Mouse (Mus musculus): ENCODE measurements around the gene Gm26920. TPM values are rescaled to one million over a fixed set of nuclear protein-coding genes. Genes with fewer than 3 reads are reported as not detected.

Gene Gm26920
- polyA plus RNA-seq, 1 experiment from 2014 or later = 2.5 TPM

- 0 out of 2 replicates have a peak, but pooled peaks cover 3% of the 10 kb centered on the region for H3K36me3 ChIP-seq (ENCODE audit: control insufficient read depth, insufficient read depth)
- H3K4me1 ChIP-seq (replicated peaks; ENCODE audit: control insufficient read depth, insufficient read depth, low read length) = no peaks in the 10 kb centered on the region
- no peak overlapping the region for H3K4me3 ChIP-seq (replicated peaks; ENCODE audit: low read length)
- no peak overlapping the region for H3K4me2 ChIP-seq (ENCODE audit: low read length)
- no peak overlapping the region for H3K27ac ChIP-seq (ENCODE audit: low read length)
- no peaks in the 10 kb centered on the region for H3K9me3 ChIP-seq (ENCODE audit: control insufficient read depth, low read length)
- no peaks in the 10 kb centered on the region for H3K27me3 ChIP-seq (replicated peaks; ENCODE audit: control insufficient read depth, insufficient read depth, low read length)
- whole genome bisulfite sequencing = 54% methylated on average over 6 of the region's 6 CpGs
- H3K9ac ChIP-seq (replicated peaks; ENCODE audit: low read depth, low read length) = no peak overlapping the region
- ATAC-seq = no peak
Measured at GRCm38 (mm10) chr7:30030677-30031076, 59.5 kb downstream of the Gm26920 start.

GRCm38 (mm10) chr7:30028572-30028971 lies 61.6 kb downstream of the Gm26920 start:
- no peaks in the 10 kb centered on the region for H3K9me3 ChIP-seq (ENCODE audit: control insufficient read depth, low read length)
- WGBS = 87% methylated on average over 3 of the region's 3 CpGs
- ATAC-seq = no peak
- no peak overlapping the region for H3K4me2 ChIP-seq (ENCODE audit: low read length)
- no peak overlapping the region for H3K4me3 ChIP-seq (replicated peaks; ENCODE audit: low read length)
- H3K36me3 ChIP-seq (ENCODE audit: control insufficient read depth, insufficient read depth) = peaks cover 5% of the 10 kb centered on the region; the same call in 1 of the 2 replicates
- no peak overlapping the region for H3K27ac ChIP-seq (ENCODE audit: low read length)
- H3K4me1 ChIP-seq (replicated peaks; ENCODE audit: control insufficient read depth, insufficient read depth, low read length) = no peaks in the 10 kb centered on the region
- H3K9ac ChIP-seq (replicated peaks; ENCODE audit: low read depth, low read length) = no peak overlapping the region
- no peaks in the 10 kb centered on the region for H3K27me3 ChIP-seq (replicated peaks; ENCODE audit: control insufficient read depth, insufficient read depth, low read length)

- ATAC-seq = no peak
- 72% methylated on average over 4 of the region's 4 CpGs for WGBS
- H3K4me2 ChIP-seq (ENCODE audit: low read length) = no peak overlapping the region
- H3K27ac ChIP-seq (ENCODE audit: low read length) = no peak overlapping the region
- H3K9ac ChIP-seq (replicated peaks; ENCODE audit: low read depth, low read length) = no peak overlapping the region
- H3K9me3 ChIP-seq (ENCODE audit: control insufficient read depth, low read length) = no peaks in the 10 kb centered on the region
- H3K27me3 ChIP-seq (replicated peaks; ENCODE audit: control insufficient read depth, insufficient read depth, low read length) = no peaks in the 10 kb centered on the region
- no peak overlapping the region for H3K4me3 ChIP-seq (replicated peaks; ENCODE audit: low read length)
- peaks cover 16% of the 10 kb centered on the region for H3K36me3 ChIP-seq (ENCODE audit: control insufficient read depth, insufficient read depth)
- no peaks in the 10 kb centered on the region for H3K4me1 ChIP-seq (replicated peaks; ENCODE audit: control insufficient read depth, insufficient read depth, low read length)
Measured at GRCm38 (mm10) chr7:30027331-30027730, 62.9 kb downstream of the Gm26920 start.

- Histone ChIP-seq H3K27ac (ENCODE audit: low read length) (no peak overlapping the region), H3K4me1 (replicated peaks; ENCODE audit: control insufficient read depth, insufficient read depth, low read length) (no peaks in the 10 kb centered on the region), H3K9me3 (ENCODE audit: control insufficient read depth, low read length) (no peaks in the 10 kb centered on the region), H3K4me2 (ENCODE audit: low read length) (no peak overlapping the region), H3K36me3 (ENCODE audit: control insufficient read depth, insufficient read depth) (peaks cover 19% of the 10 kb centered on the region), H3K9ac (replicated peaks; ENCODE audit: low read depth, low read length) (no peak overlapping the region), H3K27me3 (replicated peaks; ENCODE audit: control insufficient read depth, insufficient read depth, low read length) (no peaks in the 10 kb centered on the region), H3K4me3 (replicated peaks; ENCODE audit: low read length) (no peak overlapping the region)
- 84% methylated on average over 5 of the region's 5 CpGs for WGBS
- no peak for ATAC-seq
Measured at GRCm38 (mm10) chr7:30025358-30025757, 64.9 kb downstream of the Gm26920 start.

- Histone ChIP-seq H3K4me2 (ENCODE audit: low read length) (no peak overlapping the region), H3K36me3 (ENCODE audit: control insufficient read depth, insufficient read depth) (peaks cover 19% of the 10 kb centered on the region), H3K4me1 (replicated peaks; ENCODE audit: control insufficient read depth, insufficient read depth, low read length) (no peaks in the 10 kb centered on the region), H3K4me3 (replicated peaks; ENCODE audit: low read length) (no peak overlapping the region), H3K27me3 (replicated peaks; ENCODE audit: control insufficient read depth, insufficient read depth, low read length) (no peaks in the 10 kb centered on the region), H3K27ac (ENCODE audit: low read length) (no peak overlapping the region), H3K9ac (replicated peaks; ENCODE audit: low read depth, low read length) (no peak overlapping the region), H3K9me3 (ENCODE audit: control insufficient read depth, low read length) (no peaks in the 10 kb centered on the region)
- no peak for ATAC-seq
- 86% methylated on average over 8 of the region's 8 CpGs for WGBS
Measured at GRCm38 (mm10) chr7:30023800-30024199, 66.4 kb downstream of the Gm26920 start.

GRCm38 (mm10) chr7:30023324-30023723 lies 66.9 kb downstream of the Gm26920 start:
- ATAC-seq = no peak
- Histone ChIP-seq H3K4me1 (replicated peaks; ENCODE audit: control insufficient read depth, insufficient read depth, low read length) (no peaks in the 10 kb centered on the region), H3K36me3 (ENCODE audit: control insufficient read depth, insufficient read depth) (peaks cover 22% of the 10 kb centered on the region), H3K9ac (replicated peaks; ENCODE audit: low read depth, low read length) (no peak overlapping the region), H3K4me3 (replicated peaks; ENCODE audit: low read length) (no peak overlapping the region), H3K27ac (ENCODE audit: low read length) (no peak overlapping the region), H3K9me3 (ENCODE audit: control insufficient read depth, low read length) (no peaks in the 10 kb centered on the region), H3K27me3 (replicated peaks; ENCODE audit: control insufficient read depth, insufficient read depth, low read length) (no peaks in the 10 kb centered on the region), H3K4me2 (ENCODE audit: low read length) (no peak overlapping the region)
- whole genome bisulfite sequencing = 95% methylated on average over 9 of the region's 9 CpGs

- no peaks in the 10 kb centered on the region for H3K4me1 ChIP-seq (replicated peaks; ENCODE audit: control insufficient read depth, insufficient read depth, low read length)
- H3K27ac ChIP-seq (ENCODE audit: low read length) = no peak overlapping the region
- no peak overlapping the region for H3K4me3 ChIP-seq (replicated peaks; ENCODE audit: low read length)
- no peak overlapping the region for H3K9ac ChIP-seq (replicated peaks; ENCODE audit: low read depth, low read length)
- H3K4me2 ChIP-seq (ENCODE audit: low read length) = no peak overlapping the region
- no peaks in the 10 kb centered on the region for H3K9me3 ChIP-seq (ENCODE audit: control insufficient read depth, low read length)
- WGBS = 76% methylated on average over 2 of the region's 2 CpGs
- ATAC-seq = no peak
- peaks cover 24% of the 10 kb centered on the region for H3K36me3 ChIP-seq (ENCODE audit: control insufficient read depth, insufficient read depth)
- no peaks in the 10 kb centered on the region for H3K27me3 ChIP-seq (replicated peaks; ENCODE audit: control insufficient read depth, insufficient read depth, low read length)
Measured at GRCm38 (mm10) chr7:30019543-30019942, 70.7 kb downstream of the Gm26920 start.

GRCm38 (mm10) chr7:30017226-30017625 lies 73.0 kb downstream of the Gm26920 start:
- no peak overlapping the region for H3K4me3 ChIP-seq (replicated peaks; ENCODE audit: low read length)
- H3K27ac ChIP-seq (ENCODE audit: low read length) = no peak overlapping the region
- H3K4me2 ChIP-seq (ENCODE audit: low read length) = no peak overlapping the region
- no peak for ATAC-seq
- H3K27me3 ChIP-seq (replicated peaks; ENCODE audit: control insufficient read depth, insufficient read depth, low read length) = no peaks in the 10 kb centered on the region
- peaks cover 12% of the 10 kb centered on the region for H3K36me3 ChIP-seq (ENCODE audit: control insufficient read depth, insufficient read depth)
- 86% methylated on average over 6 of the region's 6 CpGs for WGBS
- peaks cover 4% of the 10 kb centered on the region; the same call in 1 of the 2 replicates for H3K4me1 ChIP-seq (replicated peaks; ENCODE audit: control insufficient read depth, insufficient read depth, low read length)
- H3K9ac ChIP-seq (replicated peaks; ENCODE audit: low read depth, low read length) = no peak overlapping the region
- H3K9me3 ChIP-seq (ENCODE audit: control insufficient read depth, low read length) = no peaks in the 10 kb centered on the region

GRCm38 (mm10) chr7:30012956-30013363 lies 77.2 kb downstream of the Gm26920 start:
- H3K9me3 ChIP-seq (ENCODE audit: control insufficient read depth, low read length) = no peaks in the 10 kb centered on the region
- peak overlapping the region; percentile 17; the same call in 1 of the 2 replicates for H3K27ac ChIP-seq (ENCODE audit: low read length)
- H3K4me1 ChIP-seq (replicated peaks; ENCODE audit: control insufficient read depth, insufficient read depth, low read length) = peaks cover 14% of the 10 kb centered on the region; the same call in 1 of the 2 replicates
- H3K36me3 ChIP-seq (ENCODE audit: control insufficient read depth, insufficient read depth) = peaks cover 6% of the 10 kb centered on the region; the same call in 1 of the 2 replicates
- no peak overlapping the region for H3K9ac ChIP-seq (replicated peaks; ENCODE audit: low read depth, low read length)
- ATAC-seq = peak; percentile 49; the same call in 1 of the 2 replicates
- H3K4me2 ChIP-seq (ENCODE audit: low read length) = no peak overlapping the region
- 67% methylated on average over 4 of the region's 4 CpGs for WGBS
- H3K27me3 ChIP-seq (replicated peaks; ENCODE audit: control insufficient read depth, insufficient read depth, low read length) = no peaks in the 10 kb centered on the region
- H3K4me3 ChIP-seq (replicated peaks; ENCODE audit: low read length) = no peak overlapping the region

Data from forebrain, embryonic 16.5 days (tissue).